Mouse (Mus musculus): Measurements from ENCODE around the gene Sipa1l1. TPM values are rescaled to one million over a fixed set of nuclear protein-coding genes. Genes with fewer than 3 reads are reported as not detected.

Sipa1l1 gene
- total and polyA plus RNA-seq, 3 experiments, result 13.6 to 36.7 (median 23.6) TPM

GRCm38 (mm10) chr12:82369402-82370160, 200.5 kb downstream of the Sipa1l1 start:
- peaks cover 5 to 23% of the 10 kb centered on the region in 2 experiments for H3K4me1 ChIP-seq (ENCODE audit: control insufficient read depth in 1 of 2, insufficient read depth in 2 of 2)
- H3K4me3 ChIP-seq (replicated peaks in 1 of 3; ENCODE audit: low read depth in 2 of 3, low read length in 2 of 3, poor library complexity in 1 of 3), result no peak overlapping the region
- no peaks in the 10 kb centered on the region for H3K9me3 ChIP-seq (replicated peaks; ENCODE audit: low read length)
- dilution Hi-C loops (cut with MboI; ENCODE audit: extremely low pct_ligation_motif_present, extremely low pct_unique_long_range_greater_than_20kb, low sequenced_read_pairs) (no loop called here), in situ Hi-C loops (cut with MboI; ENCODE audit: low pct_ligation_motif_present, low pct_unique_long_range_greater_than_20kb, low sequenced_read_pairs) (no loop called here)
- no peak overlapping the region for H3K9ac ChIP-seq (ENCODE audit: insufficient read depth, low read depth)
- no peak for DNase-seq (ENCODE audit: extremely low read depth)
- peaks cover 6 to 40% of the 10 kb centered on the region in 2 experiments for H3K36me3 ChIP-seq (replicated peaks in 1 of 2; ENCODE audit: control insufficient read depth in 1 of 2, insufficient read depth in 1 of 2, low read length in 1 of 2)
- no peak for TF ChIP-seq UBTF (IDR thresholded peaks at IDR 0.05; ENCODE audit: low read depth, low read length)
- TF ChIP-seq IRF4 (IDR thresholded peaks at IDR 0.05; ENCODE audit: low read depth, low read length), result no peak
- TF ChIP-seq NRF1 (IDR thresholded peaks at IDR 0.05; ENCODE audit: low read depth, low read length), result no peak
- H3K4me2 ChIP-seq (ENCODE audit: insufficient read depth, low read depth, poor library complexity, severe bottlenecking), result no peak overlapping the region
- no peak overlapping the region for H3K27ac ChIP-seq (ENCODE audit: insufficient read depth, low read depth)
- H3K79me2 ChIP-seq (replicated peaks; ENCODE audit: control insufficient read depth, extremely low read depth, insufficient read depth, poor library complexity, severe bottlenecking), result no peaks in the 10 kb centered on the region
- no peaks in the 10 kb centered on the region for H3K27me3 ChIP-seq (replicated peaks)

- Histone ChIP-seq H3K27ac (ENCODE audit: insufficient read depth, low read depth) (no peak overlapping the region), H3K4me1 (ENCODE audit: control insufficient read depth in 1 of 2, insufficient read depth in 2 of 2) (peaks cover 5 to 12% of the 10 kb centered on the region in 2 experiments), H3K9ac (ENCODE audit: insufficient read depth, low read depth) (no peak overlapping the region), H3K36me3 (replicated peaks in 1 of 2; ENCODE audit: control insufficient read depth in 1 of 2, insufficient read depth in 1 of 2, low read length in 1 of 2) (peaks cover 10 to 56% of the 10 kb centered on the region in 2 experiments), H3K9me3 (replicated peaks; ENCODE audit: low read length) (no peaks in the 10 kb centered on the region), H3K27me3 (replicated peaks) (no peaks in the 10 kb centered on the region), H3K4me3 (replicated peaks in 1 of 3; ENCODE audit: low read depth in 2 of 3, low read length in 2 of 3, poor library complexity in 1 of 3) (no peak overlapping the region), H3K79me2 (replicated peaks; ENCODE audit: control insufficient read depth, extremely low read depth, insufficient read depth, poor library complexity, severe bottlenecking) (no peaks in the 10 kb centered on the region), H3K4me2 (ENCODE audit: insufficient read depth, low read depth, poor library complexity, severe bottlenecking) (no peak overlapping the region)
- in situ Hi-C loops (cut with MboI; ENCODE audit: low pct_ligation_motif_present, low pct_unique_long_range_greater_than_20kb, low sequenced_read_pairs) (no loop called here), dilution Hi-C loops (cut with MboI; ENCODE audit: extremely low pct_ligation_motif_present, extremely low pct_unique_long_range_greater_than_20kb, low sequenced_read_pairs) (no loop called here)
- TF ChIP-seq KAT2A (IDR thresholded peaks at IDR 0.05; ENCODE audit: insufficient replicate concordance, low read length) (no peak), RCOR1 (conservative IDR thresholded peaks at IDR 0.05; ENCODE audit: low read depth, low read length) (no peak), E2F4 (IDR thresholded peaks at IDR 0.05; ENCODE audit: insufficient replicate concordance, low read depth, low read length) (no peak)
- no peak for DNase-seq (ENCODE audit: extremely low read depth)
Observed at GRCm38 (mm10) chr12:82371266-82371665, 202.1 kb downstream of the Sipa1l1 start.

- dilution Hi-C loops (cut with MboI; ENCODE audit: extremely low pct_ligation_motif_present, extremely low pct_unique_long_range_greater_than_20kb, low sequenced_read_pairs) (no loop called here), in situ Hi-C loops (cut with MboI; ENCODE audit: low pct_ligation_motif_present, low pct_unique_long_range_greater_than_20kb, low sequenced_read_pairs) (no loop called here)
- Histone ChIP-seq H3K4me3 (replicated peaks in 1 of 3; ENCODE audit: low read depth in 2 of 3, low read length in 2 of 3, poor library complexity in 1 of 3) (no peak overlapping the region), H3K9ac (ENCODE audit: insufficient read depth, low read depth) (no peak overlapping the region), H3K79me2 (replicated peaks; ENCODE audit: control insufficient read depth, extremely low read depth, insufficient read depth, poor library complexity, severe bottlenecking) (no peaks in the 10 kb centered on the region), H3K27ac (ENCODE audit: insufficient read depth, low read depth) (no peak overlapping the region), H3K27me3 (replicated peaks) (no peaks in the 10 kb centered on the region), H3K36me3 (replicated peaks in 1 of 2; ENCODE audit: control insufficient read depth in 1 of 2, insufficient read depth in 1 of 2, low read length in 1 of 2) (peaks cover 12 to 55% of the 10 kb centered on the region in 2 experiments), H3K4me2 (ENCODE audit: insufficient read depth, low read depth, poor library complexity, severe bottlenecking) (no peak overlapping the region), H3K9me3 (replicated peaks; ENCODE audit: low read length) (no peaks in the 10 kb centered on the region), H3K4me1 (ENCODE audit: control insufficient read depth in 1 of 2, insufficient read depth in 2 of 2) (no peaks in the 10 kb centered on the region)
- TF ChIP-seq ZMIZ1 (IDR thresholded peaks at IDR 0.05; ENCODE audit: low read depth, low read length), result no peak
- no peak for TF ChIP-seq POLR2A (IDR thresholded peaks at IDR 0.05; ENCODE audit: low read depth, low read length)
- TF ChIP-seq KAT2A (IDR thresholded peaks at IDR 0.05; ENCODE audit: insufficient replicate concordance, low read length), result no peak
- TF ChIP-seq MYC (IDR thresholded peaks at IDR 0.05; ENCODE audit: low read depth, low read length), result no peak
- no peak for TF ChIP-seq EP300 (IDR thresholded peaks at IDR 0.05; ENCODE audit: low read length)
- DNase-seq (ENCODE audit: extremely low read depth), result no peak
Observed at GRCm38 (mm10) chr12:82374020-82374419, 204.9 kb downstream of the Sipa1l1 start.
